Mouse (Mus musculus) midbrain, embryonic 11.5 days (tissue): ENCODE results near the gene Vars. TPM values are rescaled to one million over a fixed set of nuclear protein-coding genes. Genes with fewer than 3 reads are reported as not detected.

ENCODE experiments used
- ATAC-seq: fragments of 200-750 bp; cut with Nextera tagmentation; 2 replicates; pipeline ENCODE4 v1.8.0; 2017; ENCODE audit warnings: moderate TSS enrichment, moderate library complexity; ENCODE audit not compliant: low FRiP score
- DNase-seq: peaks from one replicate; pipeline ENCODE4 v3.0.0; 2015; ENCODE audit warnings: low spot score; ENCODE audit errors: missing footprints
- H3K27ac ChIP-seq: fragments of 300-500 bp; sonication (generic); 2 replicates; pipeline ENCODE4 v1.5.1; 2014; ENCODE audit warnings: low read depth, low read length
- H3K27me3 ChIP-seq: fragments of 300-500 bp; sonication (generic); 2 replicates; pipeline ENCODE4 v1.6.1; 2014; ENCODE audit warnings: mild to moderate bottlenecking, low read length, moderate library complexity, mixed read lengths; ENCODE audit not compliant: control insufficient read depth, insufficient read depth
- H3K36me3 ChIP-seq: fragments of 300-500 bp; sonication (generic); 2 replicates; pipeline ENCODE4 v1.6.1; 2014; ENCODE audit warnings: mild to moderate bottlenecking, low read length, moderate library complexity, mixed read lengths; ENCODE audit not compliant: control insufficient read depth, insufficient read depth
- H3K4me1 ChIP-seq: fragments of 300-500 bp; sonication (generic); 2 replicates; pipeline ENCODE4 v1.6.1; 2014; ENCODE audit warnings: low read length; ENCODE audit not compliant: control insufficient read depth, insufficient read depth
- H3K4me2 ChIP-seq: fragments of 300-500 bp; sonication (generic); 2 replicates; pipeline ENCODE4 v1.6.1; 2014; ENCODE audit warnings: mild to moderate bottlenecking, moderate library complexity
- H3K4me3 ChIP-seq: fragments of 300-500 bp; sonication (generic); 2 replicates; pipeline ENCODE4 v1.5.1; 2014; ENCODE audit warnings: low read depth, low read length
- H3K9ac ChIP-seq: fragments of 300-500 bp; sonication (generic); 2 replicates; pipeline ENCODE4 v1.6.1; 2014; ENCODE audit warnings: low read length
- H3K9me3 ChIP-seq: fragments of 300-500 bp; sonication (generic); 2 replicates; pipeline ENCODE4 v1.6.1; 2016; ENCODE audit warnings: low read length; ENCODE audit not compliant: control insufficient read depth
- WGBS: fragments of 180-500 bp; shearing (Covaris S2); extraction: QIAGEN DNeasy Blood & Tissue Kit; methylation state at CpG from one replicate; pipeline ENCODE4 v1.1.7; 2014; 5-methylcytosine and 5-hydroxymethylcytosine counted together
- polyA plus RNA-seq: library from polyadenylated mRNA; unstranded; fragments of >200 nt; fragmentation: Nextera tagmentation; extraction: Ambion mirVana; gene quantifications from 2 replicates; pipeline ENCODE4 v1.2.1, GENCODE M21; 2014

The Vars gene
- polyA plus RNA-seq, 1 experiment from 2014 or later = 81.2 TPM

- Histone ChIP-seq H3K9ac (no peak overlapping the region), H3K36me3 (no peaks in the 10 kb centered on the region), H3K4me1 (peaks cover 13% of the 10 kb centered on the region), H3K4me2 (no peak overlapping the region), H3K9me3 (no peaks in the 10 kb centered on the region), H3K27ac (no peak overlapping the region), H3K4me3 (no peak overlapping the region), H3K27me3 (no peaks in the 10 kb centered on the region)
- WGBS = 85% methylated on average over 13 of the region's 13 CpGs
- DNase-seq (no peak), ATAC-seq (no peak)
These were observed 23.5 kb downstream of the Vars start for GRCm38 (mm10) chr17:35024261-35024660.

- Histone ChIP-seq H3K27ac (no peak overlapping the region), H3K27me3 (no peaks in the 10 kb centered on the region), H3K9ac (no peak overlapping the region), H3K4me3 (no peak overlapping the region), H3K4me2 (no peak overlapping the region), H3K36me3 (no peaks in the 10 kb centered on the region), H3K4me1 (peaks cover 15% of the 10 kb centered on the region), H3K9me3 (no peaks in the 10 kb centered on the region)
- DNase-seq (no peak), ATAC-seq (no peak)
- WGBS = 64% methylated on average over 6 of the region's 10 CpGs
These were observed 24.1 kb downstream of the Vars start for GRCm38 (mm10) chr17:35024691-35025488.

- 88% methylated on average over 5 of the region's 5 CpGs for WGBS
- H3K9me3 ChIP-seq = no peaks in the 10 kb centered on the region
These were observed 25.4 kb downstream of the Vars start for GRCm38 (mm10) chr17:35026206-35026605.

GRCm38 (mm10) chr17:35027277-35028068 lies 26.7 kb downstream of the Vars start, which contains the start of gene Sapcd1:
Gene Sapcd1 (minus strand): TSS chr17:35028016.
- H3K4me2 ChIP-seq = peak within 1 kb of the TSS; percentile 28
- H3K9me3 ChIP-seq = no peaks in the 10 kb centered on the region
- peaks cover 9% of the 10 kb centered on the region for H3K4me1 ChIP-seq
- ATAC-seq (peak; percentile 64), DNase-seq (no peak)
- H3K4me3 ChIP-seq = no peak within 1 kb of the TSS
- H3K27ac ChIP-seq = peak within 1 kb of the TSS; percentile 64; the same call in 1 of the 2 replicates
- 29% methylated on average over 13 of the region's 13 CpGs for WGBS
- peak within 1 kb of the TSS; percentile 49; the same call in 1 of the 2 replicates for H3K9ac ChIP-seq
- H3K27me3 ChIP-seq = no peaks in the 10 kb centered on the region
- H3K36me3 ChIP-seq = no peaks in the 10 kb centered on the region

More at GRCm38 (mm10) chr17:35026206-35026605, 25.4 kb downstream of the Vars start:
- Histone ChIP-seq H3K4me1 (peaks cover 15% of the 10 kb centered on the region), H3K4me2 (no peak overlapping the region), H3K27me3 (no peaks in the 10 kb centered on the region), H3K9ac (no peak overlapping the region), H3K27ac (no peak overlapping the region), H3K36me3 (no peaks in the 10 kb centered on the region), H3K4me3 (no peak overlapping the region)
- no peak for DNase-seq
- ATAC-seq = no peak

GRCm38 (mm10) chr17:35028315-35028714 lies 27.5 kb downstream of the Vars start:
- Histone ChIP-seq H3K9me3 (no peaks in the 10 kb centered on the region), H3K4me1 (peaks cover 9% of the 10 kb centered on the region), H3K27me3 (no peaks in the 10 kb centered on the region), H3K27ac (no peak overlapping the region), H3K36me3 (no peaks in the 10 kb centered on the region), H3K9ac (no peak overlapping the region), H3K4me3 (no peak overlapping the region), H3K4me2 (no peak overlapping the region)
- ATAC-seq (no peak), DNase-seq (no peak)
- 79% methylated on average over 2 of the region's 2 CpGs for WGBS

- H3K4me1 ChIP-seq = peaks cover 9% of the 10 kb centered on the region
These were observed 29.1 kb downstream of the Vars start for GRCm38 (mm10) chr17:35029691-35030532.

GRCm38 (mm10) chr17:35031272-35031671 lies 30.5 kb downstream of the Vars start:
- H3K36me3 ChIP-seq = no peaks in the 10 kb centered on the region
- DNase-seq = no peak
- no peak overlapping the region for H3K27ac ChIP-seq
- no peak for ATAC-seq
- H3K9ac ChIP-seq = no peak overlapping the region
- 91% methylated on average over 11 of the region's 11 CpGs for WGBS
- peaks cover 9% of the 10 kb centered on the region for H3K4me1 ChIP-seq
- no peaks in the 10 kb centered on the region for H3K9me3 ChIP-seq
- H3K4me2 ChIP-seq = no peak overlapping the region
- no peaks in the 10 kb centered on the region for H3K27me3 ChIP-seq
- H3K4me3 ChIP-seq = no peak overlapping the region

More at GRCm38 (mm10) chr17:35029691-35030532, 29.1 kb downstream of the Vars start:
- Histone ChIP-seq H3K27ac (peak overlapping the region; percentile 35; the same call in 1 of the 2 replicates), H3K9ac (peak overlapping the region; percentile 27; the same call in 1 of the 2 replicates), H3K4me2 (0 out of 2 replicates have a peak overlapping the region, but pooled peaks have one; percentile 8), H3K4me3 (no peak overlapping the region), H3K36me3 (no peaks in the 10 kb centered on the region), H3K27me3 (no peaks in the 10 kb centered on the region), H3K9me3 (no peaks in the 10 kb centered on the region)
- ATAC-seq = peak; percentile 49
- DNase-seq = no peak
- WGBS = 31% methylated on average over 19 of the region's 19 CpGs

- H3K4me2 ChIP-seq = no peak overlapping the region
- no peak overlapping the region for H3K27ac ChIP-seq
- 87% methylated on average over 7 of the region's 7 CpGs for WGBS
These were observed 31.1 kb downstream of the Vars start for GRCm38 (mm10) chr17:35031880-35032279.

More at GRCm38 (mm10) chr17:35031880-35032279, 31.1 kb downstream of the Vars start:
- DNase-seq (no peak), ATAC-seq (no peak)
- Histone ChIP-seq H3K9me3 (no peaks in the 10 kb centered on the region), H3K9ac (no peak overlapping the region), H3K36me3 (no peaks in the 10 kb centered on the region), H3K4me3 (no peak overlapping the region), H3K27me3 (no peaks in the 10 kb centered on the region), H3K4me1 (peaks cover 9% of the 10 kb centered on the region)
